Mouse (Mus musculus) neural tube, embryonic 14.5 days (tissue): ENCODE results near the gene Hspb9. TPM values are rescaled to one million over a fixed set of nuclear protein-coding genes. Genes with fewer than 3 reads are reported as not detected.
A peak's percentile ranks its signal among the peaks of the same experiment; 100 is the strongest.

ENCODE experiments used
- ATAC-seq: fragments of 200-750 bp; cut with Nextera tagmentation; 2 replicates; pipeline ENCODE4 v1.8.0; 2017; ENCODE audit warnings: low read depth, mild to moderate bottlenecking, moderate TSS enrichment, moderate library complexity
- H3K27ac ChIP-seq: fragments of 300-500 bp; sonication (generic); 2 replicates; pipeline ENCODE4 v1.5.1; 2014; ENCODE audit warnings: low read depth, mild to moderate bottlenecking, control low read depth, low read length, moderate library complexity, mixed read lengths
- H3K27me3 ChIP-seq: fragments of 300-500 bp; sonication (generic); 2 replicates; pipeline ENCODE4 v1.6.1; 2014; ENCODE audit warnings: low read length; ENCODE audit not compliant: control insufficient read depth, insufficient read depth
- H3K36me3 ChIP-seq: fragments of 300-500 bp; sonication (generic); 2 replicates; pipeline ENCODE4 v1.6.1; 2014; ENCODE audit warnings: low read length, mixed read lengths; ENCODE audit not compliant: control insufficient read depth, insufficient read depth
- H3K4me1 ChIP-seq: fragments of 300-500 bp; sonication (generic); 2 replicates; pipeline ENCODE4 v1.6.1; 2014; ENCODE audit warnings: low read length; ENCODE audit not compliant: control insufficient read depth, insufficient read depth
- H3K4me2 ChIP-seq: fragments of 300-500 bp; sonication (generic); 2 replicates; pipeline ENCODE4 v1.6.1; 2014; ENCODE audit warnings: mild to moderate bottlenecking, low read depth, low read length, control low read depth
- H3K4me3 ChIP-seq: fragments of 300-500 bp; sonication (generic); 2 replicates; pipeline ENCODE4 v1.5.1; 2014; ENCODE audit warnings: low read depth, low read length, control low read depth, mixed read lengths
- H3K9ac ChIP-seq: fragments of 300-500 bp; sonication (generic); replicated peaks from 2 replicates; pipeline ENCODE4 v1.6.1; 2014; ENCODE audit warnings: low read depth, mild to moderate bottlenecking, control low read depth, low read length, mixed read lengths
- H3K9me3 ChIP-seq: fragments of 300-500 bp; sonication (generic); 2 replicates; pipeline ENCODE4 v1.6.1; 2016; ENCODE audit warnings: low read length; ENCODE audit not compliant: control insufficient read depth
- WGBS: fragments of 180-500 bp; shearing (Covaris S2); extraction: QIAGEN DNeasy Blood & Tissue Kit; methylation state at CpG from one replicate; pipeline ENCODE4 v1.1.7; 2014; 5-methylcytosine and 5-hydroxymethylcytosine counted together
- polyA plus RNA-seq: library from polyadenylated mRNA; unstranded; fragments of >200 nt; fragmentation: Nextera tagmentation; extraction: Ambion mirVana; gene quantifications from 2 replicates; pipeline ENCODE4 v1.2.1, GENCODE M21; 2014

Hspb9 gene
- polyA plus RNA-seq, 1 experiment from 2014 or later, result not detected

- ATAC-seq, result no peak
- Histone ChIP-seq H3K4me3 (no peak overlapping the region), H3K36me3 (peaks cover 32% of the 10 kb centered on the region), H3K9ac (no peak overlapping the region), H3K9me3 (no peaks in the 10 kb centered on the region), H3K4me1 (no peaks in the 10 kb centered on the region; the same call in 1 of the 2 replicates), H3K27ac (0 out of 2 replicates have a peak overlapping the region, but pooled peaks have one; percentile 39), H3K27me3 (no peaks in the 10 kb centered on the region), H3K4me2 (no peak overlapping the region)
- 83% methylated on average over 5 of the region's 5 CpGs for WGBS
Observed at GRCm38 (mm10) chr11:100720345-100720744, 6.7 kb downstream of the Hspb9 start.

GRCm38 (mm10) chr11:100721254-100721653 lies 7.6 kb downstream of the Hspb9 start:
- 65% methylated on average over 4 of the region's 4 CpGs for WGBS
- no peak overlapping the region for H3K4me3 ChIP-seq
- no peak overlapping the region for H3K4me2 ChIP-seq
- H3K4me1 ChIP-seq, result no peaks in the 10 kb centered on the region; the same call in 1 of the 2 replicates
- peaks cover 23% of the 10 kb centered on the region for H3K36me3 ChIP-seq
- H3K27ac ChIP-seq, result no peak overlapping the region
- H3K9me3 ChIP-seq, result no peaks in the 10 kb centered on the region
- H3K9ac ChIP-seq, result no peak overlapping the region
- no peaks in the 10 kb centered on the region for H3K27me3 ChIP-seq
- no peak for ATAC-seq

- peaks cover 16% of the 10 kb centered on the region for H3K36me3 ChIP-seq
- H3K4me1 ChIP-seq, result no peaks in the 10 kb centered on the region; the same call in 1 of the 2 replicates
- H3K27ac ChIP-seq, result no peak overlapping the region
- no peak overlapping the region for H3K4me3 ChIP-seq
- H3K9me3 ChIP-seq, result no peaks in the 10 kb centered on the region
- ATAC-seq, result no peak
- 71% methylated on average over 8 of the region's 8 CpGs for WGBS
- no peak overlapping the region for H3K4me2 ChIP-seq
- no peak overlapping the region for H3K9ac ChIP-seq
- no peaks in the 10 kb centered on the region for H3K27me3 ChIP-seq
Observed at GRCm38 (mm10) chr11:100721776-100722492, 8.3 kb downstream of the Hspb9 start.

DNA sequence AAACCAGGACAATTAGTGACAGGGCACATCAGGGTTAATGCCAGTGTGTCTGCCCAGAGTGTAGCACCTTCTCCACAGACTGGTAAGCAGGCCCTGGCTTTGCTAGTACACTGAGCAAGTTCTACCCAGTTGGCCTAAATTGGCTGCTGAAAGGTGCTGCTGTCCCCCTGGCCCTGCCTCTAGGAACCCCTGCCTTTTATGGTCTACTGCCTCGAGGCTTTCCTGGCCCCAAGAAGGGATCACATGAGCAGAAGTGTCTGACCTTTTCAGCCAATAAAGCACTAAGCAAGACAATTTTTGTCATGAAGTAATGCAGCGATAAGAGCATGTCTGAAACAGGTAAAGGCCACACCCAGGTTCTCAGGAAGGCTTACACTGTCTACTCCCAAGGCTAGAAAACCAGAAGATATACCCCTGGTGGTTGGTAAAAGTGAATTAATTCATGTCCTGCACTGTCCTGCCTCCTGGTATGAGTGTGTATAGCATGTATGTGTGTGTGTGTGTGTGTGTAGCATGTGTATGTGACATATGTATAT lies 8.9 kb downstream of the Hspb9 start:
- ATAC-seq, result no peak
- Histone ChIP-seq H3K4me2 (no peak overlapping the region), H3K9ac (no peak overlapping the region), H3K27me3 (no peaks in the 10 kb centered on the region), H3K4me3 (no peak overlapping the region), H3K9me3 (no peaks in the 10 kb centered on the region), H3K27ac (no peak overlapping the region), H3K4me1 (no peaks in the 10 kb centered on the region; the same call in 1 of the 2 replicates), H3K36me3 (peaks cover 14% of the 10 kb centered on the region)
- WGBS, result 55% methylated on average over 2 of the region's 2 CpGs

DNA sequence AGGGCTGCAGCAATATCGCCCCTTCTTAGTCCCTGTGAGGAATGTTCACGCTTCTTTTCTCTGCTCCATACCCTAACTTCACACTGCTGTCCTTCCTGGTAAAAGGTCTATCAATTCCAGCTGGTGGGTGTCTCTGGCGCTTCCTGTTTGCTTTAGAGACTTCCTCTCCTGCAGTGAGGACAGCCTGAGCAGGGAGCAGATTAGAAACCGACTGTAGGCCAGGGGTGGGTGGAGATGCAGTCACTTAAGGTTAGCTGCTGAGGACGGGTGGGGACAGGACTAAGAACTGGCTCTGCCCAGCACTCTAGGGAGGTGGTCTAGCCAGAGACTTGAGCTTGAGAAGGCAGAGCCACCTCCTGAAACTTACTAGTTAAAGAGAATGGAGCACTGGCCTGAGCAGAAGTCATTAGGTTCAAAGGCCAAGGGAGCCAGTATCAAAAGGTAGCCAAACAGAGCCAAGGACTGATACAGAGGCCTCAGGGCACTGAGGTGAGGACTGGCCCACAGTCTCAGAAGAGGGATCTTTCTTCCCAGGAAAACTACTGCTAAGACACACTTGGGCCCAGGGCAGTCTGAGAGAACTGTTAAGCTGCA lies 11.4 kb downstream of the Hspb9 start:
- Histone ChIP-seq H3K4me1 (no peaks in the 10 kb centered on the region; the same call in 1 of the 2 replicates), H3K4me3 (no peak overlapping the region), H3K27me3 (no peaks in the 10 kb centered on the region), H3K27ac (no peak overlapping the region), H3K4me2 (no peak overlapping the region), H3K9me3 (no peaks in the 10 kb centered on the region), H3K9ac (no peak overlapping the region), H3K36me3 (0 out of 2 replicates have a peak, but pooled peaks cover 3% of the 10 kb centered on the region)
- WGBS, result 56% methylated on average over 5 of the region's 5 CpGs
- ATAC-seq, result no peak

GRCm38 (mm10) chr11:100727201-100727600 lies 13.6 kb downstream of the Hspb9 start:
- Histone ChIP-seq H3K4me1 (no peaks in the 10 kb centered on the region; the same call in 1 of the 2 replicates), H3K36me3 (0 out of 2 replicates have a peak, but pooled peaks cover 3% of the 10 kb centered on the region), H3K4me3 (no peak overlapping the region), H3K27ac (no peak overlapping the region), H3K27me3 (no peaks in the 10 kb centered on the region), H3K9ac (no peak overlapping the region), H3K4me2 (no peak overlapping the region), H3K9me3 (no peaks in the 10 kb centered on the region)
- whole genome bisulfite sequencing, result 93% methylated on average over 3 of the region's 3 CpGs
- no peak for ATAC-seq

DNA sequence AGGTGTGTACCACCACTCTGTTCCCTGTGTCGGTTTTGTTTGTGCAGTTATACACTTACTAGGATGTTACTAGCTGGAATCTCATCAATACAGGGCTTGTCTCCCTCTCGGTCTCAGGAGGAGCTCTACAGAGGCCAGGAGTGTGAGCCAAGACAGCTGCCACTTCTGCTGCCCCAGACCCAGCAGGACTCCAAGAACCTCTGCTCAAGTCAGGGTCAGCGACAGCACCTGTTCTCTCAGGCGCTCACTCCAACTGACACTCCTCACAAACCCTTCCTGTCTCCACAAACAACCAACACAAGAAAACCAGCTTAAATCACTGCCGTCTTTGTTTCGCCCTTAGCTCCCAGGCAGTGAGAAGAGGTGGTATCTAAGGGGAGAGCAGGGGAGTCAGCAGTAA lies 15.0 kb downstream of the Hspb9 start:
- H3K9ac ChIP-seq, result no peak overlapping the region
- no peak overlapping the region for H3K4me3 ChIP-seq
- H3K4me1 ChIP-seq, result no peaks in the 10 kb centered on the region
- no peaks in the 10 kb centered on the region for H3K9me3 ChIP-seq
- 82% methylated on average over 6 of the region's 6 CpGs for WGBS
- no peak overlapping the region for H3K27ac ChIP-seq
- no peaks in the 10 kb centered on the region for H3K27me3 ChIP-seq
- 0 out of 2 replicates have a peak, but pooled peaks cover 3% of the 10 kb centered on the region for H3K36me3 ChIP-seq
- H3K4me2 ChIP-seq, result no peak overlapping the region
- no peak for ATAC-seq

DNA sequence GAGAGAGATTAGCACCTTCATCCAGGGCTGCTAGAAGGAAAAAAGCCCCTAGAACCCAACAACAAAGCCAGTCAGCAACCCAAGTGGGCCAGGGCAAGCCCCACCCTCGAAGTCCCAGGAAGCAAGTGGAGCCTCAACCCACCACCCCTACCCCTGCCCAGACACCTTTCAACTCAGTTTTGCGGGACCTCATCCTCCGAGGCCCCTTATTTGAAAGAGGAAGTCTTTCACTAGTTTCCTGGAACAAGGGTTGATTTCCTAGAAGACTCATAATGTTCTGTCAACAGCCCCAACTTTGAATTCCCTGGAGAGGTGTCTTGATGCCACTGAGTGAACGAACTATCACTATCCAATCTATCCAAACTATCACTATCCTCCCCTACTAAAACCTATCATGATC lies 16.3 kb downstream of the Hspb9 start:
- Histone ChIP-seq H3K9me3 (no peaks in the 10 kb centered on the region), H3K36me3 (0 out of 2 replicates have a peak, but pooled peaks cover 3% of the 10 kb centered on the region), H3K4me3 (no peak overlapping the region), H3K9ac (no peak overlapping the region), H3K27me3 (no peaks in the 10 kb centered on the region), H3K4me2 (no peak overlapping the region), H3K4me1 (no peaks in the 10 kb centered on the region), H3K27ac (no peak overlapping the region)
- 94% methylated on average over 4 of the region's 4 CpGs for WGBS
- ATAC-seq, result no peak
